Mouse (Mus musculus): ENCODE results near the gene Tnks2.

DNA sequence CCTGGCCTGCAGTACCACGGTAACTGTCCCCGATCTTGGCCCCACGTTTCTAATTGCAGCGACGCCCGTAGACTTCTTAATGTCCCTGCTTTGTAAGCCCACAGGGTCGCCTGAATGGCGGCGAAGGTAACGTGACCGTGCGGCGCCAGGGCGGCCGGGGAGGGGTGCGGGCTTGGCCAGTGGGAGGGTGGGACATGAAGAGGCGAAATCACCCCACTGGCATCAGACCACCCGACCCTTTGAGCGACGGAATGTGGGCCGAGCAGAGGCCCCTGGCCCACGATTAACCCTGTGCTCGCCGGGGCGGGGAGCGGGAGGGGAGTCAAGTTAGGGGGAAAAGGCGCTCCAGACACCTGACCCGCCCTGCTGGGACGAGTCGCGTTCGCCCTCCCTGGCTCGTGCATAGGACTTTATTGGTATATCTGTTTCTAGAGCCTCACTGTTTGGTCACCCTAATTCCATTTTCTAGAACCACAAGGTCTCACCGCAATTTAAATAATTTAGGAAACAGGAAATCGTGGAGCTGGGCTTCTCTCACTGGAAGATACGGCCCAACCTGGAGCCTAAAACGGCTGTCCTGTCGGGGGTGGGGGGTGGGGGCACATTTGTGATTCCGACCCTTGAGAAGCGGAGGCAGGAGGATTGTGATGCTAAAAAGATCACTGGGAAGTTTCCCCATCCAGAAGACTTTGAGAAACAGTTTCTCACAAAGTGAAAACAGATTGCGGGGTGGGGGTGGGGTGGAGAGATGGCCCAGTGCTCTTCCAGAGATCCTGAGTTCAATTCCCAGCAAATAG is 70.4 kb downstream of the Tnks2 start:
- no peak for TF ChIP-seq CTCF (IDR thresholded peaks at IDR 0.05; ENCODE audit: low read depth)
- no peak for TF ChIP-seq EP300 (optimal IDR thresholded peaks at IDR 0.05)
